Mouse (Mus musculus): ENCODE measurements at regions not wholly inside any gene's neighbourhood (a gene's known extent, or its start where the extent isn't known, plus 50 kb on each side); places are given as distances from the start of the nearest gene placed in this dataset.

DNA sequence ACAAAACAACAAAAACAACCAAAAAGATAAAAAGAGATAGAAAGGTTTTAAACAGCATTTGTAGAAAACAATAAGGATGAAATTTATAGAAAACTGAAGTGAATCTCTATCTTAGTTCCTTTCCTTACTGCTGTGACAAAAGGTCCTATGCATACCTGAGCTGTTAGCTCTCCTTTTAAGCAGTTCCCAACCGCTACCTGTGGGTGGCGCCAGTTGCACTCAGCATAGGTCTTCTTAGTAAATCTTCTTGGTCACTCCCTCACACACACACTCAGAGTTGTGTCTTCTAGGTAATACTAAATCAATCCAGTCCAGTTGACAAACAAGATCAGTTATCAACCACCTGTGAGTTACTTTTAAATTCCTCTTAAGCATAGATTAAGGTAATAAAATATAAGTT lies 355.5 kb upstream of the Prkcq start:
- DNase-seq (ENCODE audit: low spot score in 2 of 2) = no peak

DNA sequence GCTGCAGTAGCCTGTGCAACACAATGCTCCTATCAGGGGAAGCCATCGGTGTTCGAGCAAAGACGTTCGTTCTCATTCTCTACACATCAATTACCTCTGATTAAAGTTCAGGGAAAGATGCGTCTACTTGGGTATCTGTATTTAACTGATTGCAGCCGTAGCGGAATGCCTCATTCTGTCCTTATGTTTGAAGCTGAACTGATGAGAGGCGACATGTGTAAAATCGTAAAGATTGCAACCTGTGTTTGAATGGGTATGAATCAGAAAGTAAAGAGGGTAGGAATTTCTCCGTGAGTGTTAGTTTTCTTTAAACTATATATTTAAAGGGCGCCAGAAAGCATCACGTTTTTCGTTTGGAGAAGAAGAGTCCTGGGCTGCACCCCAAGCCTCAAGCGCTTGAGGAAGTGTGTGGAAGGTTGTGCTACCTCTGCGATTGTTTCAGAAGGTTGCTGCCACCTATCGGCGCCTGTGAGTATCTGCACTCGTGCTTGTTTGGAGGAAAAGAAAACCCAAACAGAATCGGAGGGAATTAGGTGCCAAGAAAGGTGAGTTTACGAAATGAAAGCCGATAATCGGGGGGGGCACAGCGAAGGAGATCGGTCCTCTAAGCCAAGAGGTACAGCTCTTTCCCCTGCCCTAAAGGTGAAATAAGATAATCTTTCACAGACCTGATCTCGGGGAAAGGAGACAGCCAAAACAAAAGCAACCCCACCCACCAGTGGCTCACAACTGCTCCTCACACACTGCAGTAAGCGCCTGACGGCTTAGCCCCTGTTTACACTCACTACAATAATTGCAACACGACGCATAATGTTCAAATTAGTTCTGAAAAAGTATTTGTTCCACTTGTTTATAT lies 346.4 kb upstream of the Prkcq start:
- peak; percentile 28 to 66 for DNase-seq (ENCODE audit: low spot score in 2 of 2)

DNA sequence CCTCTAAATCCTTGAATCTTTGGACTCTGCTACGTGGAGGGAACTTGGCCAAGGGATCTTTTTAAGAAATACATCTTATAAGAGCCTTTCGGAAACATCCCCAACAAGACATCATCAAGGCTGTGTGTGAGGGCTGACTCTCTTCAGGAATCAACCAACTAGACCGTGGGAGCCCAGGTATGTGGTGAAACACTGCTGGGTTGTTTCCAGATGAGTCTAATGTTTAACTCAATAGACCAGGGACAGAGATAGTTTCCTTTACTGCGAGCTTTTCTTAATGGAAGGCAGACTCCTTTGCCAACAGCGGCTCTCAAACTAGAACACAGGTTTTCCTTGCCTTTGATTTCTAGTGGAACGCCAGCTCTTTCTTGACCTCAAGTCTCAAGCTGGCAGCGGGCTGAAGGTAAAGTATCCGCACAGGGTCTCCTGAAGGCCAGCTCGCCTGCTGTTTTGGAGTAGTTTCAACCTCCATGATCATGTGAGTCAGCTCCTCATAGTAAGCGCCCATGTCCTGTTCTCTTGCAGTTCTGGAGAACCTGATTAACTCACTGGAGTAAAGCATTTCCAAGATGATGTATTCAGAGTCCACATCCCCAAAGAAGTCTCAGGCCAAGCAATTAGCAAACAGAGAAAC lies 345.7 kb upstream of the Prkcq start:
- DNase-seq (ENCODE audit: low spot score in 2 of 2) = no peak

DNA sequence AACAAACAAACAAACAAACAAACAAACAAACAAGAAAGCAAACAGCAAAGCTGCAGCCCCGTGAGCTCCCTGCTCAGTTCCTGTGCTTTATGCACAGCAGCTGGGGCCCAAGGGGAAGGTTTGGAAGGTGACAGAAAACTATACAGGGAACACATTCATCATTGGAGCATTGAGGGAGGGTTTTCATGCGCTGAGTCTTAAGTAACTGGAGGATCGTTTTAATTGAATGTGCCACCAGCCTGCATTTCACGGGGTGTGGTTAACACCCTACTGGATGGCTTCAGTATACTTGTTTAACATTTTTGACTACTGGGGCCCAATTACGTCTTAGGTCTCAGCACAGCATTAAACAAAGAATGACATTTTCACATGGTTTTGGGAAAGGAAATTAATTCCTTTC lies 331.9 kb upstream of the Prkcq start:
- DNase-seq (ENCODE audit: low spot score in 2 of 2) = no peak

GRCm38 (mm10) chr2:10861654-10862292 lies 310.1 kb upstream of the Prkcq start:
- no peak for DNase-seq (ENCODE audit: low spot score in 2 of 2)

DNA sequence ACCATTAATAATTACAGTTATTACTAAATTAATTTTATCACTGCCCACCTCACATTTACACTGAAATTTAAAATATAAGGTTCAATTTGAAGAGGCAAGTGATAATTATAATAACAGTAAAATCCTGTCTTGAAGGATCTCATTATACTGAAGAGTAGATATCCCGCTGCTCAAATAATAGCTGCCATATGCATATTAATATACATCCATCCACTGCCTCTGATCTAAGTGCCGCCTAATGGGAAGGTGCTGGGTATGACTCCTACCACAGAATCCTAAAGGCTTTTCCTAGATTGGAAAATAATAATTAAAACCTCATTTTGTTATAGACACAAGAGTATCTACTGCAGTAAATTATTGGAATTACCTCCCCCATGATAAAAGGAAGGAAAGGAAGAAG lies 307.5 kb upstream of the Prkcq start:
- DNase-seq (ENCODE audit: low spot score in 2 of 2) = no peak

GRCm38 (mm10) chr2:10874303-10874702 lies 297.6 kb upstream of the Prkcq start:
- DNase-seq (ENCODE audit: low spot score in 2 of 2) = peak; percentile 26 to 80

DNA sequence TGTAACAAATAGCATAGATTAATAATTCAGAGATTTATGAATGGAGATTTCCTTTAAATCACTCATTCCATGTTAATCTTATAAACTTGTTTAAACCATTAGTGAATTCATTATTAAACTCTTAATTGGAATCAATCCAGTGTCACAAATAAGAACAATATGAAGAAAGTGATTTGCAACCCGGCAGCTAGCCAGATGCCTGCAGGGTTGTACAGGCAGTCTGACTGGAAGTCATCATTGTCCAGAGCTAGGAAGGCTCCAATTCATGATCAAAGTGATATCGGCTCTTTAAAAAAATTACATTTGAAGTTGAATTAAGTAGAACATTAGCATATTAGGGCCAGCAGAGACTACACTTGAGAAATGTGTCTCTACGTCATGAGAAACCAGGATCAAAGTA lies 270.0 kb upstream of the Prkcq start:
- no peak for DNase-seq (ENCODE audit: low spot score in 2 of 2)

- no peak for DNase-seq (ENCODE audit: low spot score in 2 of 2)
These were observed 252.0 kb upstream of the Prkcq start for GRCm38 (mm10) chr2:10919955-10920354.

- DNase-seq (ENCODE audit: low spot score in 2 of 2) = no peak
These were observed 251.0 kb upstream of the Prkcq start for GRCm38 (mm10) chr2:10920686-10921485.

DNA sequence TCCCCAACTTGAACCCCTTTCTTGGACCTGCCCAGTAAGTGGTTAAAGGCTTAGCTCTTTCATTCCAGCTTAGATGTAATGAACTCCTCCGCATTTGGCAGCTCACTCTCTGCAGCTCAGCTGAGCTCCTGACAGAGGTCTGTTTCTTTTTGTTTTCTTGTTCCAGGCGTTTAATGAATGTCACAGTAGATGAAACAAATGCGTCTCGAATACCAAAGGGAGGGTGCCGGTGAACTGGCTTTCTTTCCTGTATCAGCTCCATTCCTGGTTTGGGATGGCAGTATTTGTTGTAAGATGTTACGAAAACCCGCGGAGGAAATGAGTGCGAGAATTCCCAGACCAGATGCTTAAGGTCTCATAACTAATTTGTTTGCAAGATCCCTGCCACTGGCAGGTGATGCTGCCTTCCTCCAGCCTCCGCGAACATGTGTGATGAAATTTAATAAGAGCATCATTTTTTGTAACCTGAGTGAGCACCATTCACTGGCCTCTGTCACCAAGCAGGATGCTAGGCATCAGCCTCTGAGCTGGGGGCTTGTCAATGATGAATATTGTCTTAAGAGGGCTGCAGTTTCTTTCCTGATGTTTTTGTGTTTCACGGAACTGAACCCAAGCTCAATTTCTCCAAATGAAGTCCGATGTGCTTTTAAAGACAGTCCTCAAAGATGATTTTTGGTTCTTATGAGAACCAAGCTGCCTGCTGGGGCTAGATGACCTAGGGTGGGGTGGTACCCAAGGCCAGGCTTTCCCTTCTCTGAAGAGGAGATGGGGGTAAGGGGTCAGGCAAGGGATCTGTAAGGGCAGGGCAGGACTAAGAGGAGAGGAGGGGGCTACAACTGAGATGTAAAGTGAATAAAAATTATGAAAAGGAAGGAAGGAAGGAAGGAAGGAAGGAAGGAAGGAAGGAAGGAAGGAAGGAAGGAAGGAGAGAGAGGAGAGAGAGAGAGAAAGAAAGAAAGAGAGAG lies 250.1 kb upstream of the Prkcq start:
- DNase-seq (ENCODE audit: low spot score in 2 of 2) = peak; percentile 1 to 15

GRCm38 (mm10) chr2:10923984-10924383 lies 247.9 kb upstream of the Prkcq start:
- DNase-seq (ENCODE audit: low spot score in 2 of 2) = no peak

DNA sequence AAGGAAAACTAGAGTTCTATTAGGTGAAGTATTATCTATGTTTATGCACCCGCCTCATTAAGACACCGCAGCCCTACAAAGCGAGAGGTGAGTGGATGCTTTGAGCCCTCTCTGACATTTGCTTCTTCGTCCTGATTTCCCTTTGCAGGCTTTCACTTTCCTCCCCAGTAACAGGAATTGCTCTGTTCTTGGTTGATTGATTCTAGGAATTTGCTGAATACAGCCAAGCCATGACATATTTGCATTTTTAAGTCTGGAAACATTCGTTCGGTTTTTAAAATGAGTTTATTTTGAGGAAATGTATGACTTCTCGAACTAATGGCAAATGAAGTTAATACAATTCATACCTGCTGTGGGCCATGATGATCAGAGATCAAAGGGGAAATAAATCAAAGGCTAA lies 246.5 kb upstream of the Prkcq start:
- no peak for DNase-seq (ENCODE audit: low spot score in 2 of 2)

GRCm38 (mm10) chr2:10937405-10937804 lies 234.5 kb upstream of the Prkcq start:
- no peak for DNase-seq (ENCODE audit: low spot score in 2 of 2)

DNA sequence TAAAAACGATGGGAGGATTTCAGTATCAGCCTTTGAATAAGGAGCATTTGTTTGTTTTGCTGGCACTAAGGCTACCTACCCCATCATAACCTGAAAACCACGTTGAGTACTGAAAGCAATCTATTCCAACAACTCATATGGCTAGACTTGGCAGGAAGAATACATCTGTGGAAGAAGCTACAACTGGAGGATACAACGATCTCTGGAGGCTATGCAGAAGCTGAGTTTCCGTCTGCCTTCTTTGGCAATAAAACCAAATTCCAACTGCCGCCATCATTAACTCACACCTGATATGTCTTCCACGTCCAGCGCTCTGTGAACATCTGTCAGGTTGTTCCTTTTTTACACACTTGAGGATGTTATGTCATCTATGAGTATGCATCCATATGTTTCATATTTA lies 206.7 kb upstream of the Prkcq start:
- no peak for DNase-seq (ENCODE audit: low spot score in 2 of 2)

DNA sequence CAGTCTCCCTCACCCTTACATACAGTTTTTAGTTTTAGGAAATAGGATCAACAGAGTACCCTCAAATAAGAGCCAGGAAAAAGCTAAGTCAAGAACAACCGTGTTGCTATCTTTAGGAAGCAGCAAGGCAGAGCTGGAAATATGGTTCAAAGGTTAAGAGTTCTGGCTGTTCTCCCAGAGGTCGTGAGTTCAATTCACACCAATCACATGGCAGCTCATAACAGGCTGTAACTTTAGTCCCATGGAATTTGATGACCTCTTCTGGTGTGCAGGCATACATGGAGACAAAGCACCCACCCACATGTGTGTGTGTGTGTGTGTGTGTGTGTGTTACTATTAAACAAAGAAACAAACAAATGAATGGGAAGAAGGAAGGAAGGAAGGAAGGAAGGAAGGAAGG lies 205.0 kb upstream of the Prkcq start:
- no peak for DNase-seq (ENCODE audit: low spot score in 2 of 2)

DNA sequence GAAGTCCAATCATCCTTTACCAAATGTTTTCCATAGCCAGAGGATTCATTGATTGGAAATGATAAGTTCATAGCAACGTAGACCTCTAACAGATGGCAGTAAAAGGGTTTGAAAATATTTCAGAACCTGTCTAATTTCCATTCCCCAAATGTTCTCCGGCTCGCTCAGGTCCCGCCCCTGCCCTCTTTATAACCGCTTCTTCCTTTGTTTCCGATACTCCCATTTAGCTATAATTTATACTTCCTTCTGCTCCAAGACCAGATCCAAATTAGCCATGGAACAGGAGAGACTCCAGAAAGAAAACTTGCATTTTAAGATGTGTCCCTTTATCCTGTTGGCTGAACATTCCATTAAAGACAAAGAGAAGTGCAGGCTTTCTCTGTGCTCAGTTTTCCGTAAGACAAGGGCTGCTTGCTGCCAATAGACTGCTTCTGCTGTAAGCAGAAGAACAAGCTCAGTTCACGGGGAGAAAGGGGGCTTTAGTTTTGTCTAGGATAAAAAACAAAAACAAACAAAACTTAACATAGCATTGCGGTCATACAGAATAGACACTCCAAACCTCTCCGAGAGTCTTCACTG lies 202.7 kb upstream of the Prkcq start:
- DNase-seq (ENCODE audit: low spot score in 2 of 2) = no peak

GRCm38 (mm10) chr2:10972051-10972450 lies 199.9 kb upstream of the Prkcq start:
- DNase-seq (ENCODE audit: low spot score in 2 of 2) = no peak

GRCm38 (mm10) chr2:10978772-10979171 lies 193.1 kb upstream of the Prkcq start:
- DNase-seq (ENCODE audit: low spot score in 2 of 2) = no peak

DNA sequence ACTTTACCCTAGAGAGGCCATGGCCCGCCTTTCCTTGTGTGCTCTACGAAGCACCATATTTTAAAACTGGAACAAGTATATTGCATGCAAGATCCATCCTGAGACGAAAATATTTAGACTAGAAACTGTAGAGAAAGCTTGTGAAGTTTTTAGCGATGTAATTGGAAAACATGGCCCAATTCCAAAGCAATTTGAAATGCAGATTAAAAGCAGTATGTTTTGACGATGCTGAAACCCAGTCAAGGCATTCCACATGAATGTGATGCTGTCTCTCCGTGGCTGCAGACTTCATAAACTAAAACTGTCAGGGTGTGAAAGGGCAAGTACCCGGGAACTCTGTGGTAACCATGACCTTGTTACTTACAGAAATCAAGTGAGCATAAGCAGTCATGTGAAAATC lies 185.8 kb upstream of the Prkcq start:
- peak in 1 of 2 experiments; percentile 5 for DNase-seq (ENCODE audit: low spot score in 2 of 2)

Data from layer of hippocampus, adult 18-20 months (tissue).